Mouse (Mus musculus) midbrain, embryonic 15.5 days (tissue): ENCODE measurements around the gene Ank3. TPM values are rescaled to one million over a fixed set of nuclear protein-coding genes. Genes with fewer than 3 reads are reported as not detected.

Experiments used
- ATAC-seq: fragments of 200-750 bp; cut with Nextera tagmentation; replicated peaks from 2 replicates; pipeline ENCODE4 v1.8.0; 2017; ENCODE audit warnings: moderate TSS enrichment
- H3K27ac ChIP-seq: fragments of 300-500 bp; sonication (generic); 2 replicates; pipeline ENCODE4 v1.5.1; 2015; ENCODE audit warnings: mild to moderate bottlenecking, inconsistent platforms
- H3K27me3 ChIP-seq: fragments of 300-500 bp; sonication (generic); replicated peaks from 2 replicates; pipeline ENCODE4 v1.6.1; 2015; ENCODE audit warnings: inconsistent platforms
- H3K36me3 ChIP-seq: fragments of 300-500 bp; sonication (generic); replicated peaks from 2 replicates; pipeline ENCODE4 v1.6.1; 2015; ENCODE audit warnings: inconsistent platforms
- H3K4me1 ChIP-seq: fragments of 300-500 bp; sonication (generic); 2 replicates; pipeline ENCODE4 v1.6.1; 2015; ENCODE audit warnings: inconsistent platforms
- H3K4me2 ChIP-seq: fragments of 300-500 bp; sonication (generic); 2 replicates; pipeline ENCODE4 v1.6.1; 2015; ENCODE audit warnings: inconsistent platforms, mild to moderate bottlenecking, moderate library complexity
- H3K4me3 ChIP-seq: fragments of 300-500 bp; sonication (generic); 2 replicates; pipeline ENCODE4 v1.5.1; 2015; ENCODE audit warnings: mild to moderate bottlenecking, inconsistent platforms
- H3K9ac ChIP-seq: fragments of 300-500 bp; sonication (generic); 2 replicates; pipeline ENCODE4 v1.6.1; 2015; ENCODE audit warnings: mild to moderate bottlenecking, inconsistent platforms
- H3K9me3 ChIP-seq: fragments of 300-500 bp; sonication (generic); 2 replicates; pipeline ENCODE4 v1.6.1; 2016; ENCODE audit warnings: inconsistent platforms
- WGBS: fragments of 180-500 bp; shearing (Covaris S2); methylation state at CpG from one replicate; pipeline ENCODE4 v1.1.7; 2015; ENCODE audit warnings: mixed read lengths; 5-methylcytosine and 5-hydroxymethylcytosine counted together
- polyA plus RNA-seq: library from polyadenylated mRNA; unstranded; fragments of >200 nt; fragmentation: Nextera tagmentation; extraction: Ambion mirVana; gene quantifications from 2 replicates; pipeline ENCODE4 v1.2.1, GENCODE M21; 2015

Gene Ank3
- polyA plus RNA-seq, 1 experiment from 2014 or later: 108 TPM

DNA sequence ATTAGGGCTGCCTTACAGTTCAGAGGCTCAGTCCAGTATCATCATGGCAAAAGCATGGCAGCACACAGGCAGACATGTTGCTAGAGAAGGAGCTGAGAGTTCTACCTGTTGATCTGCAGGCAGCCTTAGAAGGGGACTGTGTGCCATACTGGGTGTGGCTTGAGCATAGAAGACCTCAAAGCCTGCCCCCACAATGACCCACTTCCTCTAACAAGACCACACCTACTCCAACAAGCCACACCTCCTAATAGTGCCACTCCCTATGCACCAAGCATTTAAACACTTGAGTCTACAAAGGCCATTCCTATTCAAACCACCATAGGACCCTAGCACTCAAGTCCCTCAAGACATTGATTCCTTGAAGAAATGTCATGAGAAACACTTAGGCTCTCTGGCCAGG is 643.0 kb downstream of the Ank3 start:
- H3K4me1 ChIP-seq: no peaks in the 10 kb centered on the region
- H3K36me3 ChIP-seq: no peaks in the 10 kb centered on the region
- H3K4me3 ChIP-seq: no peak overlapping the region
- ATAC-seq: no peak
- H3K27me3 ChIP-seq: no peaks in the 10 kb centered on the region
- no peak overlapping the region for H3K4me2 ChIP-seq
- H3K9ac ChIP-seq: no peak overlapping the region
- H3K9me3 ChIP-seq: no peaks in the 10 kb centered on the region
- no peak overlapping the region for H3K27ac ChIP-seq

GRCm38 (mm10) chr10:70045722-70046121 is 647.1 kb downstream of the Ank3 start:
- 79% methylated on average over 2 of the region's 2 CpGs for WGBS
- H3K4me3 ChIP-seq: no peak overlapping the region
- H3K4me1 ChIP-seq: no peaks in the 10 kb centered on the region
- H3K9ac ChIP-seq: no peak overlapping the region
- H3K27ac ChIP-seq: no peak overlapping the region
- H3K4me2 ChIP-seq: no peak overlapping the region
- ATAC-seq: no peak
- H3K36me3 ChIP-seq: no peaks in the 10 kb centered on the region
- no peaks in the 10 kb centered on the region for H3K9me3 ChIP-seq
- H3K27me3 ChIP-seq: no peaks in the 10 kb centered on the region

DNA sequence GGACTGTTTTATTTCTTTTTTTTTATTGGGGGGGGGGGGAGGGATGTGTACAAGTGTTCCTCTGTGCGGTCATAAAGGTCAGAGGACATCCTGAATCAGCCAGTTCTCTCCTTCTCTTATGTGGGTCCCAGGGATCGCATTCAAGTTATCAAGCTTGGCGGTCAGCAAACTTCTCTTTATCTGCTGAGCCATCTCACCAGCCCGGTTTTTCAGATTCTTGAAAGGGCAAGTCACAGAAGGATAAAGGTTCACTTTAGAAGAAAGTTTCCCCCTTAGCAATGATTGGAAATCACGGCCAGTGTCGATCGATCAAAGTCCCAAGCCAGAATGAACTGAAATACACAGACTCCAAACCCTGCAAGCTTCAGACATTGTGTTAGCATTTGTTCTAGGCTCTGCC is 651.2 kb downstream of the Ank3 start:
- Histone ChIP-seq H3K4me2 (no peak overlapping the region), H3K9me3 (no peaks in the 10 kb centered on the region), H3K27me3 (no peaks in the 10 kb centered on the region), H3K27ac (no peak overlapping the region), H3K4me3 (no peak overlapping the region), H3K9ac (no peak overlapping the region), H3K36me3 (no peaks in the 10 kb centered on the region), H3K4me1 (no peaks in the 10 kb centered on the region)
- ATAC-seq: no peak
- WGBS: 92% methylated on average over 7 of the region's 7 CpGs

GRCm38 (mm10) chr10:70055291-70055690 is 656.7 kb downstream of the Ank3 start:
- 85% methylated on average over 2 of the region's 2 CpGs for WGBS
- Histone ChIP-seq H3K27ac (no peak overlapping the region), H3K9me3 (no peaks in the 10 kb centered on the region), H3K4me2 (no peak overlapping the region), H3K27me3 (no peaks in the 10 kb centered on the region), H3K9ac (no peak overlapping the region), H3K4me3 (no peak overlapping the region), H3K36me3 (no peaks in the 10 kb centered on the region), H3K4me1 (peaks cover 2% of the 10 kb centered on the region; the same call in 1 of the 2 replicates)
- no peak for ATAC-seq

- peaks cover 2% of the 10 kb centered on the region for H3K4me1 ChIP-seq
- H3K9me3 ChIP-seq: no peaks in the 10 kb centered on the region
Observed at GRCm38 (mm10) chr10:70057064-70057463, 658.5 kb downstream of the Ank3 start.

GRCm38 (mm10) chr10:70060021-70060688 is 661.6 kb downstream of the Ank3 start:
- no peaks in the 10 kb centered on the region for H3K9me3 ChIP-seq
- peaks cover 2% of the 10 kb centered on the region for H3K4me1 ChIP-seq
- WGBS: 71% methylated on average over 19 of the region's 19 CpGs
- H3K27me3 ChIP-seq: no peaks in the 10 kb centered on the region
- peak overlapping the region; percentile 19; the same call in 1 of the 2 replicates for H3K4me2 ChIP-seq
- no peak overlapping the region for H3K4me3 ChIP-seq
- H3K36me3 ChIP-seq: no peaks in the 10 kb centered on the region
- ATAC-seq: no peak
- no peak overlapping the region for H3K27ac ChIP-seq
- no peak overlapping the region for H3K9ac ChIP-seq

More at GRCm38 (mm10) chr10:70057064-70057463, 658.5 kb downstream of the Ank3 start:
- Histone ChIP-seq H3K4me3 (no peak overlapping the region), H3K27ac (no peak overlapping the region), H3K36me3 (no peaks in the 10 kb centered on the region), H3K4me2 (no peak overlapping the region), H3K27me3 (no peaks in the 10 kb centered on the region), H3K9ac (no peak overlapping the region)
- ATAC-seq: no peak
- WGBS: 86% methylated on average over 3 of the region's 3 CpGs

GRCm38 (mm10) chr10:70060689-70061081 is 662.1 kb downstream of the Ank3 start:
- Histone ChIP-seq H3K9ac (no peak overlapping the region), H3K36me3 (no peaks in the 10 kb centered on the region), H3K9me3 (no peaks in the 10 kb centered on the region), H3K4me3 (no peak overlapping the region), H3K27me3 (no peaks in the 10 kb centered on the region), H3K27ac (no peak overlapping the region), H3K4me1 (peaks cover 2% of the 10 kb centered on the region), H3K4me2 (no peak overlapping the region; the same call in 1 of the 2 replicates)
- no peak for ATAC-seq
- 37% methylated on average over 10 of the region's 10 CpGs for WGBS

- Histone ChIP-seq H3K4me2 (no peak overlapping the region), H3K27ac (no peak overlapping the region), H3K9ac (no peak overlapping the region), H3K9me3 (no peaks in the 10 kb centered on the region), H3K4me3 (no peak overlapping the region), H3K4me1 (peaks cover 10% of the 10 kb centered on the region), H3K27me3 (no peaks in the 10 kb centered on the region), H3K36me3 (no peaks in the 10 kb centered on the region)
- 92% methylated on average over 6 of the region's 6 CpGs for WGBS
- ATAC-seq: no peak
Observed at GRCm38 (mm10) chr10:70063881-70064555, 665.4 kb downstream of the Ank3 start.

DNA sequence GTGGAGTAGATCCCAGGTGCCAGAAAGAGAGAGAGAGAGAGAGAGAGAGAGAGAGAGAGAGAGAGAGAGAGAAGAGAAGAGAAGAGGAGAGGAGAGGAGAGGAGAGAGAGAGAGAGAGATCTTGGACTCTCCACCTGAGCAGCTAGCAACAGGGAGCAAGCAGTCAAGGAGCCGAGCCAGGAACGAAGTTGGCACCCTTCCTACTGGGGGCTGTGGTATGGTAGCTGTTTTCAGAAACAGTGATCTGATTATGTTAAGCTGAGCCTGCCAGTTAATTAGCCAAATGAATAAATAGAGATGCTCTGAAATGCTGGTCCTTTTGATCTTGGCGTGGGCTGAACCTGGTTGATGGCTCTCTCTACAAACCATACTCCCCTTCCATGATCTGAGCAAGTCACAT is 666.6 kb downstream of the Ank3 start:
- Histone ChIP-seq H3K27me3 (no peaks in the 10 kb centered on the region), H3K9me3 (no peaks in the 10 kb centered on the region), H3K4me1 (peaks cover 7% of the 10 kb centered on the region), H3K36me3 (no peaks in the 10 kb centered on the region), H3K4me3 (no peak overlapping the region), H3K4me2 (no peak overlapping the region), H3K9ac (no peak overlapping the region), H3K27ac (no peak overlapping the region)
- 71% methylated on average over 3 of the region's 3 CpGs for WGBS
- ATAC-seq: no peak

- Histone ChIP-seq H3K9ac (no peak overlapping the region), H3K9me3 (no peaks in the 10 kb centered on the region), H3K4me3 (no peak overlapping the region), H3K27ac (0 out of 2 replicates have a peak overlapping the region, but pooled peaks have one; percentile 14), H3K36me3 (no peaks in the 10 kb centered on the region), H3K4me1 (peaks cover 7% of the 10 kb centered on the region; the same call in 1 of the 2 replicates), H3K27me3 (no peaks in the 10 kb centered on the region), H3K4me2 (no peak overlapping the region)
- 23% methylated on average over 8 of the region's 8 CpGs for WGBS
- ATAC-seq: peak; percentile 65
Observed at GRCm38 (mm10) chr10:70066497-70067168, 668.1 kb downstream of the Ank3 start.

GRCm38 (mm10) chr10:70067169-70068115 is 668.9 kb downstream of the Ank3 start:
- peaks cover 7% of the 10 kb centered on the region; the same call in 1 of the 2 replicates for H3K4me1 ChIP-seq
- H3K9me3 ChIP-seq: no peaks in the 10 kb centered on the region
- H3K4me2 ChIP-seq: no peak overlapping the region
- H3K4me3 ChIP-seq: no peak overlapping the region
- 0 out of 2 replicates have a peak overlapping the region, but pooled peaks have one; percentile 14 for H3K27ac ChIP-seq
- 62% methylated on average over 6 of the region's 6 CpGs for WGBS
- no peaks in the 10 kb centered on the region for H3K27me3 ChIP-seq
- no peak overlapping the region for H3K9ac ChIP-seq
- H3K36me3 ChIP-seq: no peaks in the 10 kb centered on the region
- no peak for ATAC-seq

- ATAC-seq: no peak
- WGBS: 57% methylated on average over 6 of the region's 6 CpGs
Observed at GRCm38 (mm10) chr10:70069321-70069720, 670.7 kb downstream of the Ank3 start.

More at GRCm38 (mm10) chr10:70069321-70069720, 670.7 kb downstream of the Ank3 start:
- H3K4me3 ChIP-seq: no peak overlapping the region
- H3K9ac ChIP-seq: no peak overlapping the region
- no peaks in the 10 kb centered on the region for H3K27me3 ChIP-seq
- peaks cover 7% of the 10 kb centered on the region; the same call in 1 of the 2 replicates for H3K4me1 ChIP-seq
- H3K4me2 ChIP-seq: no peak overlapping the region
- H3K9me3 ChIP-seq: no peaks in the 10 kb centered on the region
- H3K27ac ChIP-seq: no peak overlapping the region
- no peaks in the 10 kb centered on the region for H3K36me3 ChIP-seq
